Mouse (Mus musculus) G1E (cell line): ENCODE measurements at regions not wholly inside any gene's neighbourhood (a gene's known extent, or its start where the extent isn't known, plus 50 kb on each side); places are given as distances from the start of the nearest gene placed in this dataset.

Experiments used
- CTCF ChIP-seq: IDR thresholded peaks from 2 replicates; pipeline ENCODE4 v1.5.1; 2012; ENCODE audit warnings: low read depth, low read length, inconsistent platforms, mixed read lengths
- GATA1 ChIP-seq: IDR thresholded peaks from 2 replicates; pipeline ENCODE4 v1.6.1; 2012; ENCODE audit warnings: borderline replicate concordance, low read length, inconsistent platforms, mixed read lengths
- TAL1 ChIP-seq: conservative IDR thresholded peaks from 2 replicates; pipeline ENCODE4 v1.6.1; 2012; ENCODE audit warnings: low read depth, low read length, inconsistent platforms, mixed read lengths

- TF ChIP-seq TAL1, result no peak
- TF ChIP-seq CTCF, result no peak
- no peak for TF ChIP-seq GATA1
These were observed 86.7 kb upstream of the N4bp1 start for GRCm38 (mm10) chr8:86971736-86972135.
